Mouse (Mus musculus): ENCODE measurements around the gene Cfap99. TPM values are rescaled to one million over a fixed set of nuclear protein-coding genes. Genes with fewer than 3 reads are reported as not detected.

The Cfap99 gene
- 1 to 10 TPM in 1 of 2 experiments, under 1 TPM in 1; 0.71 to 1.1 TPM for total RNA-seq (2021)

GRCm38 (mm10) chr5:34288154-34288716 lies at the start of gene Cfap99, which contains the start of gene Zfyve28:
Cfap99 (plus strand) TSS chr5:34288600.
Zfyve28 (minus strand) TSS chr5:34288449.
- intact Hi-C loops (cut with DNase I): loop anchor here (2.0 kb wide), 1 partner anchor 49 kb away; the partner anchor contains the start of gene Rnf4
- DNase-seq (ENCODE audit: low spot score in 2 of 2): peak; percentile 95 to 99

GRCm38 (mm10) chr5:34242224-34242963 lies 46.0 kb upstream of the Cfap99 start:
- intact Hi-C loops (cut with DNase I): loop anchor here (2.0 kb wide), 2 partner anchors 34 to 46 kb away; no protein-coding TSS in a partner anchor
- peak; percentile 79 to 96 for DNase-seq (ENCODE audit: low spot score in 2 of 2)

GRCm38 (mm10) chr5:34243062-34243461 lies 45.3 kb upstream of the Cfap99 start:
- DNase-seq (ENCODE audit: low spot score in 2 of 2): no peak
- intact Hi-C loops (cut with DNase I): loop anchor here (2.0 kb wide), 2 partner anchors 34 to 46 kb away; no protein-coding TSS in a partner anchor

GRCm38 (mm10) chr5:34246443-34246842 lies 42.0 kb upstream of the Cfap99 start:
- intact Hi-C loops (cut with DNase I): no loop called here
- DNase-seq (ENCODE audit: low spot score in 2 of 2): no peak

GRCm38 (mm10) chr5:34249132-34249531 lies 39.3 kb upstream of the Cfap99 start:
- DNase-seq (ENCODE audit: low spot score in 2 of 2): no peak
- intact Hi-C loops (cut with DNase I): no loop called here

- DNase-seq (ENCODE audit: low spot score in 2 of 2): no peak
- intact Hi-C loops (cut with DNase I): no loop called here
These were observed 38.3 kb upstream of the Cfap99 start for GRCm38 (mm10) chr5:34250090-34250489.

- intact Hi-C loops (cut with DNase I): no loop called here
- no peak for DNase-seq (ENCODE audit: low spot score in 2 of 2)
These were observed 36.6 kb upstream of the Cfap99 start for GRCm38 (mm10) chr5:34251794-34252193.

- intact Hi-C loops (cut with DNase I): no loop called here
- no peak for DNase-seq (ENCODE audit: low spot score in 2 of 2)
These were observed 36.0 kb upstream of the Cfap99 start for GRCm38 (mm10) chr5:34252307-34252966.

- DNase-seq (ENCODE audit: low spot score in 2 of 2): peak in 1 of 2 experiments; percentile 52
- intact Hi-C loops (cut with DNase I): no loop called here
These were observed 35.4 kb upstream of the Cfap99 start for GRCm38 (mm10) chr5:34252967-34253519.

GRCm38 (mm10) chr5:34254309-34254708 lies 34.1 kb upstream of the Cfap99 start:
- DNase-seq (ENCODE audit: low spot score in 2 of 2): no peak
- intact Hi-C loops (cut with DNase I): no loop called here

GRCm38 (mm10) chr5:34255189-34255588 lies 33.2 kb upstream of the Cfap99 start:
- DNase-seq (ENCODE audit: low spot score in 2 of 2): no peak
- intact Hi-C loops (cut with DNase I): no loop called here

- intact Hi-C loops (cut with DNase I): no loop called here
- no peak for DNase-seq (ENCODE audit: low spot score in 2 of 2)
These were observed 29.1 kb upstream of the Cfap99 start for GRCm38 (mm10) chr5:34259172-34259816.

GRCm38 (mm10) chr5:34266065-34266464 lies 22.3 kb upstream of the Cfap99 start:
- DNase-seq (ENCODE audit: low spot score in 2 of 2): no peak

GRCm38 (mm10) chr5:34269197-34269920 lies 19.0 kb upstream of the Cfap99 start:
- intact Hi-C loops (cut with DNase I): no loop called here
- no peak for DNase-seq (ENCODE audit: low spot score in 2 of 2)

More at GRCm38 (mm10) chr5:34266065-34266464, 22.3 kb upstream of the Cfap99 start:
- intact Hi-C loops (cut with DNase I): no loop called here

- intact Hi-C loops (cut with DNase I): no loop called here
- DNase-seq (ENCODE audit: low spot score in 2 of 2): no peak
These were observed 18.4 kb upstream of the Cfap99 start for GRCm38 (mm10) chr5:34269921-34270465.

- DNase-seq (ENCODE audit: low spot score in 2 of 2): no peak
- intact Hi-C loops (cut with DNase I): no loop called here
These were observed 16.7 kb upstream of the Cfap99 start for GRCm38 (mm10) chr5:34271743-34272142.

- DNase-seq (ENCODE audit: low spot score in 2 of 2): peak in 1 of 2 experiments; percentile 78
- intact Hi-C loops (cut with DNase I): no loop called here
These were observed 15.1 kb upstream of the Cfap99 start for GRCm38 (mm10) chr5:34273251-34273681.

GRCm38 (mm10) chr5:34274268-34274667 lies 14.1 kb upstream of the Cfap99 start:
- intact Hi-C loops (cut with DNase I): no loop called here
- peak in 1 of 2 experiments; percentile 82 for DNase-seq (ENCODE audit: low spot score in 2 of 2)
